Mouse (Mus musculus) embryo, embryonic 11 days (tissue): ENCODE data around the gene Med22.
"Not testable (repeated sequence)": the region's sequence is repeated elsewhere in the genome, so short reads cannot be mapped to it uniquely, and the experiment has no call there.

Experiments
- DNase-seq: peaks from one replicate; pipeline ENCODE4 v3.0.0-alpha.2; 2015

Med22 gene

GRCm38 (mm10) chr2:26915927-26916728 lies 5.7 kb upstream of the Med22 start, which contains the start of the genes Surf2 and Surf1:
TSS of gene Surf2 (plus strand) at chr2:26916367.
TSS of gene Surf1 (minus strand) at chr2:26916530.
- peak; percentile 89 for DNase-seq

GRCm38 (mm10) chr2:26914148-26914941 lies 3.9 kb upstream of the Med22 start:
- DNase-seq = no peak

- no peak for DNase-seq
These were observed 3.1 kb upstream of the Med22 start for GRCm38 (mm10) chr2:26913416-26914147.

- DNase-seq = no peak
These were observed 1.8 kb upstream of the Med22 start for GRCm38 (mm10) chr2:26912253-26912770.

- peak; percentile 75 for DNase-seq
These were observed 703 bp upstream of the Med22 start for GRCm38 (mm10) chr2:26910994-26911765.

- DNase-seq = no peak
These were observed 1.1 kb downstream of the Med22 start for GRCm38 (mm10) chr2:26909387-26909784.

GRCm38 (mm10) chr2:26908710-26909386 lies 1.6 kb downstream of the Med22 start:
- DNase-seq = no peak

GRCm38 (mm10) chr2:26907109-26907508 lies 3.4 kb downstream of the Med22 start:
- peak; percentile 55 for DNase-seq

- no peak for DNase-seq
These were observed 4.0 kb downstream of the Med22 start for GRCm38 (mm10) chr2:26906431-26906830.

- no peak for DNase-seq
These were observed 4.5 kb downstream of the Med22 start for GRCm38 (mm10) chr2:26905936-26906335.

GRCm38 (mm10) chr2:26903311-26903710 lies 7.2 kb downstream of the Med22 start:
- no peak for DNase-seq

GRCm38 (mm10) chr2:26902467-26903220 lies 7.8 kb downstream of the Med22 start, which contains the start of gene Surf6:
TSS of gene Surf6 (minus strand) at chr2:26902879.
- DNase-seq = peak; percentile 97

- DNase-seq = no peak
These were observed 8.6 kb downstream of the Med22 start for GRCm38 (mm10) chr2:26901834-26902400.

- DNase-seq = no peak
These were observed 9.7 kb downstream of the Med22 start for GRCm38 (mm10) chr2:26900731-26901130.

GRCm38 (mm10) chr2:26895898-26896297 lies 14.6 kb downstream of the Med22 start:
- DNase-seq = no peak

GRCm38 (mm10) chr2:26886170-26886569 lies 24.3 kb downstream of the Med22 start:
- not testable (repeated sequence) for DNase-seq

- not testable (repeated sequence) for DNase-seq
These were observed 24.9 kb downstream of the Med22 start for GRCm38 (mm10) chr2:26885541-26885940.

GRCm38 (mm10) chr2:26878571-26878970 lies 31.9 kb downstream of the Med22 start:
- no peak for DNase-seq

- no peak for DNase-seq
These were observed 39.8 kb downstream of the Med22 start for GRCm38 (mm10) chr2:26870666-26871065.

- DNase-seq = no peak
These were observed 45.6 kb downstream of the Med22 start, which contains the start of gene Abo for GRCm38 (mm10) chr2:26864879-26865278. TSS of gene Abo (minus strand) at chr2:26864979.
